Mouse (Mus musculus) heart, postnatal 25 days (tissue): ENCODE data around the gene Hist1h2bb. TPM values are rescaled to one million over a fixed set of nuclear protein-coding genes. Genes with fewer than 3 reads are reported as not detected.
"Not testable (repeated sequence)": the region's sequence is repeated elsewhere in the genome, so short reads cannot be mapped to it uniquely, and the experiment has no call there.

ENCODE experiments used
- DNase-seq: peaks from one replicate; pipeline ENCODE4 v3.0.0; 2022; ENCODE audit warnings: low spot score
- intact Hi-C: fragments of 180-260 bp; cut with DNase I; formaldehyde crosslinking; loops from one replicate; pipeline ENCODE4 v1.15.1; 2025
- total RNA-seq, 2 experiments: library from RNA; stranded (reverse); gene quantifications; 2 replicates each; pipeline ENCODE4 v1.2.3; 2021

Hist1h2bb gene
- total RNA-seq, 2 experiments from 2014 or later: 9.6 to 11.4 TPM

DNA sequence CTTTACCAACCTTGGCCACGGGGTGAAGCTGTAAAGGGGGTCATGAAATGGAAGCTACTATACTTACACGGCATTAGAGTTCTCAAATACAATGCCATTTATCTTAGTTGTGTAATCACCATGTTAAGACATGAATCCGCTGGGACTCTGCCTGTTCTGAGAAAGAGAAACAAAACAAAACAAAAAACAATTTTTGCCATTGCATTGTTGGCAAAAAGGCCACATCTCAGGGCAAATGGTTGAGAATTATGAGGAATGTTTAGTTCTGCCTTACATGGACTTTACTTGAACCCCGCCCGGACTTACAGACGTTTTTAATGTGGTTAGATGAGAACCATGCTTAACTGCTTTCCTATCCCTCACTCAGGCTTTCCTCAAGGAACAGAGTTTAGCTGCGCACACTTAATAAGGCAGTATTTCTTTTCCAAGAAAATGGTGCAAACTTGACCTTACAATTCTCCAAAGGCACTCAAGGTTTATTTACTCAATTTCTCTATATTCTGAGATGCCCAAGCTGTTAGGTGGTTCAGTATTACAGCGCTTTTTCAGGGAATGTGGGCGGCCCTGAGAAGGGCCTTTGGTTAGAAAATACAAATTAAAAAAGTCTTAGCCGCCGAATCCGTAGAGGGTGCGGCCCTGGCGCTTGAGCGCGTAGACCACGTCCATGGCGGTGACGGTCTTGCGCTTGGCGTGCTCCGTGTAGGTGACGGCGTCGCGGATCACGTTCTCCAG lies 13.9 kb downstream of the Hist1h2bb start:
- no peak for DNase-seq
- intact Hi-C loops: loop anchor here (5.0 kb wide), 1 partner anchor 328 kb away; no protein-coding TSS in a partner anchor

GRCm38 (mm10) chr13:23760972-23761864 lies 14.7 kb downstream of the Hist1h2bb start, which contains the start of gene Hist1h4a:
Hist1h4a (minus strand) TSS chr13:23761230.
- peak; percentile 95 for DNase-seq
- intact Hi-C loops: loop anchor here (5.0 kb wide), 1 partner anchor 329 kb away; no protein-coding TSS in a partner anchor

DNA sequence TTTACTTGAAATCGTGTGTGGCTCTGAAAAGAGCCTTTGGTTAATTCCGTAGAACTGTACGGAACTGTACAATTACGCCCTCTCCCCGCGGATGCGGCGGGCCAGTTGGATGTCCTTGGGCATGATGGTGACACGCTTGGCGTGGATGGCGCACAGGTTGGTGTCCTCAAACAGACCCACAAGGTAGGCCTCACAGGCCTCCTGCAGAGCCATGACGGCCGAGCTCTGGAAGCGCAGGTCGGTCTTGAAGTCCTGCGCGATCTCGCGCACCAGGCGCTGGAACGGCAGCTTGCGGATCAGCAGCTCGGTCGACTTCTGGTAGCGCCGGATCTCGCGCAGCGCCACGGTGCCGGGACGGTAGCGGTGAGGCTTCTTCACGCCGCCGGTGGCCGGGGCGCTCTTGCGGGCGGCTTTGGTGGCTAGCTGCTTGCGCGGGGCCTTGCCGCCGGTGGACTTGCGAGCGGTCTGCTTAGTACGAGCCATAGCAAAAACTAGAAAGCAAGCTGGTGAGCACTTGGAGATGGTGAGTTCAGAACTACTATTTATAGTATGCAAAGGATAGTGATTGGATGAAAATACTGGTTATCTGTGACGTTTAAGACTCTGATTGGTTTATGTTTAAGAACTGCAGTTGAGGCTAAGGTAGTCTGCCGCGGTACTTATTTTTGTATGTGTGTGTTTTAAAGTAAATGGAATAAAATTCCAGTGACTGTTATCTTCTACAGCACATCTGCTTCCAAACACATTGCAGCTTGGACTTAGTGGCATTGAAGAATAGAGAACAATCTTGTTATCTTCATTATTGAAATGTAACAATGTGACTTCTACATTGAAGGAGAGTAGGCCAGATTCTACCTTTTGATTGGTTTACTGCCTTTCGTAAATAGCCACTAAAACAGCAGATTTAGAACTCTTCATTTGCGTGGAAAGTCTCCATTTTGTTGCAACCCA lies 15.6 kb downstream of the Hist1h2bb start, which contains the start of gene Hist1h3a:
Hist1h3a (minus strand) TSS at position 516 of the 951 bp plus-strand sequence.
- intact Hi-C loops: loop anchor here (5.0 kb wide), 1 partner anchor 330 kb away; no protein-coding TSS in a partner anchor
- peak; percentile 16 for DNase-seq

GRCm38 (mm10) chr13:23763242-23763585 lies 16.7 kb downstream of the Hist1h2bb start:
- no peak for DNase-seq
- intact Hi-C loops: loop anchor here (5.0 kb wide), 1 partner anchor 331 kb away; no protein-coding TSS in a partner anchor

GRCm38 (mm10) chr13:23763586-23764323 lies 17.2 kb downstream of the Hist1h2bb start, which contains the start of gene Hist1h1a:
Hist1h1a (plus strand) TSS chr13:23763666.
- intact Hi-C loops: loop anchor here (5.0 kb wide), 1 partner anchor 331 kb away; no protein-coding TSS in a partner anchor
- DNase-seq: peak; percentile 60

GRCm38 (mm10) chr13:23764324-23765171 lies 18.0 kb downstream of the Hist1h2bb start:
- intact Hi-C loops: loop anchor here (5.0 kb wide), 1 partner anchor 332 kb away; no protein-coding TSS in a partner anchor

GRCm38 (mm10) chr13:23765172-23765513 lies 18.6 kb downstream of the Hist1h2bb start:
- no peak for DNase-seq
- intact Hi-C loops: no loop called here

More at GRCm38 (mm10) chr13:23764324-23765171, 18.0 kb downstream of the Hist1h2bb start:
- DNase-seq: no peak

DNA sequence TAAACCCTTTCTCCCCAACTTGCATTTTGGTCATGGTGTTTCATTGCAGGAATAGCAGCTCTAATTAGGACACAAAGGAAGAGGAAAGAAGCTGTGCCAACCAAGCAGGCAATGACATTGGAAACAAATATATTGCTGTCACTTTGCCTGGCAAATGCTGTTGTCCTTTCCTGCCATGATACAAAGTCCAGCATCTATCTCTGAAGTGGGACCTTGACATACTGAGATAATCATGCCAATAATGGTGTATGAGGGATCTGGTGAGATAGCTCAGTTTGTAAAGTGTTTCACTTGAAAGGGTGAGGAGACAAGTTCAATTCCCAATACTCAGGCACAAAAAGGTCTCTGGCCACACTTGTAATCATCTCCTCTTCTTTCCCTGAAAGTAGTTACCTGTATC lies 20.2 kb downstream of the Hist1h2bb start:
- DNase-seq: no peak
- intact Hi-C loops: no loop called here

DNA sequence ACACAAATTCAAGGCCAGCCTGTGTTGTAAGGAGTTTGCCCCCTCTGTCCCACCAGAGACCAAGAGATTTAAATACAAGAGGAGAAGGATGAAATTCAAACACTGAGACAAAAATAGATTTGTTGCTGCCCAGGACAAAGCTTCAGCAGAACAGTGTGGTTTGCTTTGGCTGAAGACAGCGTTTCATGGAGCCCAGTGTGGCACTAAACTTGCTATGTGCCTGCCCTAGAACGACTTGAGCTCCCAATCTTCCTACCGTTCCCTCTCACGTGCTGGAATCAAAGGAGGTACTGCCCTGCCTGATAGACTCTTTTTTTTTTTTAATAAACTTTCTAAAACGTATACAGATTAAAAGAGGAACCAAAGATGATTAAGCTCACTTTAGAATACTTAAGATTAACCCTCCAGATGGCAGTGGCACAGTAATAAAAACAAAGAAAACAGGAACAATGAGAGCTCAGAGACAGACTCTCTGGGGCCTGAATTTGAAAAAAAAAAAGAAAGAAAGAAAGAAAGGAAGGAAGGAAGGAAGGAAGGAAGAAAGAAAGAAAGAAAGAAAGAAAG lies 22.4 kb downstream of the Hist1h2bb start:
- intact Hi-C loops: no loop called here

DNA sequence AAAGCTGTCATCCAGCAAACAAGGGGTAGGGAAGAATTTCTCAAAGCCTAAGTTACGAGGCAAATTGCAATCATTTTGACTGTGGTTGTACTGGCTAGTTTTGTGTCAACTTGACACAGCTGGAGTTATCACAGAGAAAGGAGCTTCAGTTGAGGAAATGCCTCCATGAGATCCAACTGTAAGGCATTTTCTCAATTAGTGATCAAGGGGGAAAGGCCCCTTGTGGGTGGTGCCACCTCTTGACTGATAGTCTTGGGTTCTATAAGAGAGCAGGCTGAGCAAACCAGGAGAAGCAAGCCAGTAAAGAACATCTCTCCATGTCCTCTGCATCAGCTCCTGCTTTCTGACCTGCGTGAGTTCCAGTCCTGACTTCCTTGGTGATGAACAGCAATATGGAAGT lies 23.1 kb downstream of the Hist1h2bb start, which contains the start of gene Trim38:
Trim38 (plus strand) TSS at position 301 of the 400 bp plus-strand sequence.
- intact Hi-C loops, DNase-seq: not testable (repeated sequence)

More for the DNA sequence above, 22.4 kb downstream of the Hist1h2bb start:
- DNase-seq: no peak

- peak; percentile 14 for DNase-seq
- intact Hi-C loops: no loop called here
These were observed 26.2 kb downstream of the Hist1h2bb start for GRCm38 (mm10) chr13:23772561-23773313.

DNA sequence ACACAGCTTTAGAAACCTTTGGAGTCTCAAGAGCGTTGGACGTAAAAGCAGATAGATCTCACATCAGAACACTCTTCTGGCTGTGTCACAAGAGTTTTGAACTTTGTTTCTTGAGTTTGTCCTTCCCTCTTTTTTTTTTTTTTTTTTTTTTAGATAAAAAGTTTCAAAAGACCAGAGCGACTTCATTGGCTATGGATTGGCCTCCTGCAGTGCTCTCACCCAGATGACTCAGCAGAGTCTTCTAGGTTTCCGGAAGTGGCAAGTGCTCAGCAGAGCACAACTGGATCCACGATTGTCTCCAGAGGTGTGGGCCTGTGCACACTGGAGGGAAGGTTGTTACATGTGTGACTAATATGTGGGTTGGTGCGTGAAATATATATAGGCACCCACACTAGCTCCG lies 31.8 kb downstream of the Hist1h2bb start:
- no peak for DNase-seq
- intact Hi-C loops: no loop called here

- intact Hi-C loops: no loop called here
- DNase-seq: no peak
These were observed 32.5 kb downstream of the Hist1h2bb start for GRCm38 (mm10) chr13:23779025-23779424.

DNA sequence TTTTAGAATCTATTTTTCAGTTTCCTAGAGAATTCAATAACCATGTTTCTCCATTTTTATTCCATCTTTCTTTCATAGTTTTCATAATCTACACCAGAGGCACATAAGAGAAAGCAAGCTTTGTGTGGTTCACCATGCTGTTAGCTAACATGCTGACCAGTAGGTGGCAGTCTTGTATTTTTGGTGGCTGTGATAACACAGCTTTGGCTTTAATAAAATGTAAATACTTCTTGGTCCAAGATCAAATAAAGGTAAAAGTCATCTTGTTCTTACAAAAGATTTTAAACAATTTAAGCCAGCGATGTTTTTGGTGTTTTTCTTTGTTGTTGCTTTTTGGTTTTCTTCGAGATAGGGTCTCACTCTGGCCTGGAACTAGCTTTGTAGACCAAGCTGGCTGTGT lies 46.0 kb downstream of the Hist1h2bb start:
- intact Hi-C loops: loop anchor here (2.0 to 5.0 kb wide), 3 partner anchors 95 to 504 kb away; partner anchors contain the start of gene Carmil1
- no peak for DNase-seq
